Mouse (Mus musculus) embryo, embryonic 11 days (tissue): ENCODE measurements around the gene Nsmce1.

Source experiments
- DNase-seq: peaks from one replicate; pipeline ENCODE4 v3.0.0-alpha.2; 2015

Gene Nsmce1

DNA sequence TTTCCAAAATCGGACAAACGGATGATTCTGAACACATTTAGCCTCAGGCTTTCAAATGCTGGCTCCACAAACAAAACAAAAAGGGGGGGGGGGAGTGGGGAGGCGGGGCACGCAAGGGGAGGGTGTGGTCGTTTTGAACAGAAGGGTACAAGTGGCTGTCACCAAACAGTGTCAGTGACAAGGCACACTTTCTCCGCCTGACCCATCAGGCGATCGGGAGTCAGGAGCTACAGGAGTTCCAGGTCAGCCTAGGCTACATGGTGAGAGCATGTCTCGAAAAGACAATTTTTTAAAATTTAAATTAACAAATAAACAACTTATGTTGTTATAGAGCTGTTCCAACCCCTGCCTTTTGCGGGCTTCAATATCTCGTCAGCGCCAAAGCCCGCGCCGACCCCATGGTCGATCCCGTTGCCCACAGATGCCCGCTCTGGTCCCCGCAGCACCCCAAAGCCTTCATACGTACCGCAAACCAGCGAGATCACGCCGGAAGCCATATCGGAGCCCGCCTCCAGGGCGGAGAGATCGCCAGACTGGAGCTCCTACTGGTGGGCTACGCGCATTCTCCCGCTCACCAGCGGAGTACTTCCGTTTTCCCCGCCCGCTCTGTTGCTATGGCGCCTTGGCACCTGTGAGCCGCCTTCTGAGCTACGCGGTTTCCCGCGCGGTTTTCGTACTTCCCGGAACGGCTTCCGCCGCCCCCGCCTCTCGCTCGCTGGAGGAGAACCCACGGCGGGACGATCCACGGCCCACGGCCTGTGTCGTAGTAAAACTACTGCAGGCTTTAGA, at the start of gene Nsmce1:
TSS of gene Nsmce1 (minus strand) at position 650 of the 789 bp plus-strand sequence.
- DNase-seq = peak; percentile 98

DNA sequence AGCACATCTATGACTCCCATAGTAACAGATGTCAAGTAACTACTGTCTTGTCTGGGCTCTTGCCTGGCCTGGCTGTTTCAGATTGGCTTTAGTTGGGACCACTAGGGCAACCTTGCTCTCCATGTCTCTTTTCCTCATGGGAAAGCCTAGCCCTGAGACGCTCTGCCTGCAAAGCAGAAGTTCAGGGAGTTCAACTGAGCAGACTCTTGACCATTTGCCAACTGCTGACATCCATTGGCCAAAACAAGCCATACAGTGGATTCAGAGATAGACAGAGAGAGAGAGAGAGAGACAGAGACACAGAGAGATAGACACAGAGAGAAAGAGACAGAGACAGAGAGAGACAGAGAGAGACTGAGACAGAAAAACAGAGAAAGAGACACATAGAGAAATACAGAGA, 49.6 kb upstream of the Nsmce1 start:
- DNase-seq = no peak

DNA sequence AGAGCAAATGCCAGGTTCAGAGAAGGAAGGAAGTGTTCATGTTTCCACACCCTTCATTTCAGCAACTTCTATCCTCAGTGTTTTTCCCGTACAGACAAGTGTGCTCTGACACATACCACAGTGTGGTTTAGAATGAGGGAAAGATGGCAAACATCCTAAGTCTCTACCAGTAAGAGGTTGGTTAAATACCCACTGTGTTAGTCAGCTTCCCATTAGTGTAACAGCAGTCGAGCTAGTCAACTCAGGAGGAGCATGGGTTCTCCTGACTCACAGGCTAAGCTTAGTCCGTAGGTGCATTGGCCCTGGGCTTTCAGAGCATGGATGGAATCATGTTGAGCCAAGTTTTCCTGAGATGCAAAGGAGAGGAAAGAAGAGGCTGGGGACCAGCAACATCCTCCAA, 48.0 kb upstream of the Nsmce1 start:
- DNase-seq = no peak

DNA sequence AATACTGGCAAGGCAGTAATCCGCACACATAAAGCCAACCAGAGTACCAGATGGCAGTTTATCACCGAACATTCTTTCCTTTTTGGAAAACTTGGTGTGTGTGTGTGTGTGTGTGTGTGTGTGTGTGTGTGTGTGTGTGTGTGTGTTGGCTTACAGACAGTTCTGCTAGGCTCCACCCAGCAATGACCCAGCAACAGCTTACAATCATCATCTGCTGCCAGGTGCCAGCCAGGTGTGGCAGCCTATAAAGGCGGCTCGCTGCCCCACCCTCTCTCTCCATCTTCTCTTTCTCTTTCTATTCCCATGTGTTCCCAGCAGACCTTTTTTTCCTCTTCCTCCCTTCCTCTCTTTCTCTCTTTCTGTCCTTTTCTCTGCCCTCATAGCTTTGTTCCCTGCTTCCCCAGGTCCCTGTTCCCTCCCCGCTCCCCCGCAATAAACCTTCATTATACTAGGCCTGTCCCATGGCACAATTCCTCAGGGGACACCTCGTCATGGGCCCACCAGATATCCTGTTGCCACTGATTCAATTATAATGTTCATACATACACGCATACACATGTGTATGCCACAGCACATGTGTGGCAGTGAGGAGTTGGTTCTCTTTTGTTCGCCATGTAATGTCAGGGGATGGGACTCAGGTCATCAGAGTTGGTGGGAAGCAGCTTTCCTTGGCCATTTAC, 36.6 kb upstream of the Nsmce1 start:
- no peak for DNase-seq

DNA sequence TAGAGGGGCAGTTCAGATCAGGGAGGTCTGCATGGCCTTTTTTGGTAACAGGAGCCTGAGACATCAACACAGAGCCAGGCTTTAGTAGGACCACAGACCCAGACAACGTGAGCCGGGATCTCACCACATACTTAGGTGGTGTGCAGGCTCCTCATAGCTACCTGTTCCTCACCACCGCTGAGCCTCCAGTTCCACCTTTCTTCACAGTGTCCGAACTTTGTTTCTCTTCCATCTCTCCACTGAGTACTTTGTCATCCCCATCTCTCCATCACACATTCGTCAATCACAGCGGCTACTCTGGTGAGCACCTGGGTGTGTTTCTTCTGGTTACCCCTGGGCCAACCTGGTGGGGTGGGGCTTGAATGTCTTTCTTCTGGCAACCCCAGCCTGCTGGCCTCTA, 35.8 kb upstream of the Nsmce1 start:
- DNase-seq = no peak

DNA sequence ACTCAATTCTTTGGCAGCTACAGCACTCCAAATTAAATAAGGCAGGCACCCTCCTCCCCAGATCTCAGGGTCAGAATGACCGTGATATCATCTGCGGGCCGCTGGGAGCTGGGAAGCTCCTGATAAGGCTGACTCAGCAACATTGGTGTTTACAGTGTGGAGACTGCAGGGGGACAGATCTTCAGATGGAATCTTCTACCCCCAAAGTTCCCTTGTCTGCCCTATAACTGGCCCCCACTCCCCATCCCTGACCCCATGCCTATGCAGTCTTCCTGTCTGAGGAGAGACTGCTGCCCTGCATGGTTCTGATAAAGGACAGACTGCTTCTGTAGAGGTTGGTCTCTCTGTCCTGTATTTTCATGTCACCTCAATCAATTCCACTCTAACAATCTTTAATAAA, 31.7 kb upstream of the Nsmce1 start:
- no peak for DNase-seq

- no peak for DNase-seq
Observed at GRCm38 (mm10) chr7:125519715-125520114, 28.3 kb upstream of the Nsmce1 start.

GRCm38 (mm10) chr7:125517470-125517869, 26.1 kb upstream of the Nsmce1 start:
- DNase-seq = peak; percentile 13

DNA sequence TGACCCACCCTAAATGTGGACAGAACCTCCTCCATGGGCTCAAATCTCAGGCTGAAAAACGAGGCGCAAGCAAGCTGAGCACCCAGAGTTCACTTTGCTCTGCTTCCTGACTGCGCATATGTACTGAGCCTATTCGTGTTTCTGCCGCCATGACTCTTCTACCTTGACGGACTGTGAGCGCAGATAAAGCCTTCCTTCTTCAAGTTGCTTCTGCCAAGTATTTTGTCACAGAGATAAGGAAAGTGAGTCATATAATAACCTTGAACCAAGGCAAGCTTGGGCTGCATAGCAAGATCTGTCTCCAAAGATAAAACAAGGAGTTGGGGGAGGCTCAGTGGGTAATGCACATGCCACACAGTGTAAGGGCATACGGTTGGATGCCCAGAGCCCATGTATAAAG, 25.3 kb upstream of the Nsmce1 start:
- DNase-seq = no peak

DNA sequence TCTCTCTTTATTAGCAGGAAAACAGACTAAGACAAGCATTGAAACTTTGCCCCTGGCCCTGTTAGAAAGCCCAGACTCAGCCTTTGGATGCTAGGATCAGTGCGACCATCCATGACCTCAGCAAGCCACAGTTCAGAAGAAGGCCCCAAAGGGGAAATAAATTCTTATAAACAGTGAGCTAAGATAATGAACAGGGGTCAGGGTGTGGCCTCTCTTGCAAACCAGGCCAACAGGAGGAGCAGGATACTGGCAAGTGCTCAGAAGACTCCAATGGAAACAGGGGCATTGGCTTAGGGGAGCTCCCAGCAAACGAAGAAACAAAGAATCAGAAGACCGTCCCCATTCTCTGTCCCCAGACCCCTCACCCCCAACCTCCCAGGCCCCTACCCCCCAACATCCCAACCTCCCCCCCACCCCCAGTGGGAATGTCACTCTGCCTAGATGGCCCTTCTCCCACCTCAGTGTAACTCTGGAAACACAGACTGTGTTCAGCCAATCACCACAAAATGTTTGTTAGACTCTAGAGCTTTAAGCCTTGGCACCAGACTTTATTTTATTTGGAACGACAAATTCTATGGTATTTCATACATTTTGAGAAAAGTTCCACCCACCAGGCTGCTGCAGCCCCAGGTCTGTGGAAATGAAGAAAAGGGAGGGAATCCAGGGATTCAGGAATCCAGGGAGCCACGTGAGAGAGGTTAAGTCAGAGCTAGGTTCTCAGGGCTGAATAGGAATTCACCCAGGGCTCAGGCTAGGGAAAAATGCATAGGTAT, 23.9 kb upstream of the Nsmce1 start:
- no peak for DNase-seq

GRCm38 (mm10) chr7:125511852-125512251, 20.5 kb upstream of the Nsmce1 start:
- DNase-seq = no peak

DNA sequence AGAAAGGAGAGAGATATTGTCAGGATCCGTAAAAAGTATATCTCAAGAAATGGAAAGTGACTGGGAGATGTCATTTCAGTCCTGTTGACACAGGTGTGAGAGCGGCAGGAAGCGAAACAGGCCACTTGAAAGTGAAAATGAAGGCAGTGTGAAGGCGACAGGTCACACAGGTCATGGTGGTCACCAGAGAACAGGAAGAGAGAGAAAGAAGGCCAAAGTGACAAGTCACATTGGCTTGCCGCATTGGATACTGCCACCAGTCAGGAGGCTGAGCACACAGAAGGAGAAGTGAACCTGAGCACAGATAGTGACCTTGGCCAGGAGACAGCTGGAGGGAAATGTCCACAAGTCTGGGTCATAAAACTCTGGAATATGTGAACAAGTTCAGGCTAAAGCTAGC, 20.0 kb upstream of the Nsmce1 start:
- DNase-seq = no peak

DNA sequence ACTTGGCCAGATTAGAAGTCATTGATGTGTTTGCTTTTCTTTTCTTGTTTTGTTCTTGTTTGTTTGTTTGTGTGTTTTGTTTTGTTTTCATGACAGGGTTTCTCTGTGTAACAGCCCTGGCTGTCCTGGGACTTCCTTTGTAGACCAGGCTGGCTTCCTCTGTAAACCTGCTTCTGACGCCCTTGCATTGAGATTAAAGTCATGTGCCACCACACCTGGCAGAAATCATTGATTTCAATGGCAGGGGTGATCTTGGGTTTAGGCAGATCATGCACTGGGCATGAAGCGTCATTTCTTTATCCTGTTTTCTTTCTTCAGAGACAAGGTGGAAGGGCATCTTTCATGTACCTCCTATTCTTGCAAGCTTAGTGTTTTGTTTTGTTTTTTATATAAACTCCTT, 15.9 kb upstream of the Nsmce1 start:
- DNase-seq = no peak

- DNase-seq = no peak
Observed at GRCm38 (mm10) chr7:125505568-125505967, 14.2 kb upstream of the Nsmce1 start.

DNA sequence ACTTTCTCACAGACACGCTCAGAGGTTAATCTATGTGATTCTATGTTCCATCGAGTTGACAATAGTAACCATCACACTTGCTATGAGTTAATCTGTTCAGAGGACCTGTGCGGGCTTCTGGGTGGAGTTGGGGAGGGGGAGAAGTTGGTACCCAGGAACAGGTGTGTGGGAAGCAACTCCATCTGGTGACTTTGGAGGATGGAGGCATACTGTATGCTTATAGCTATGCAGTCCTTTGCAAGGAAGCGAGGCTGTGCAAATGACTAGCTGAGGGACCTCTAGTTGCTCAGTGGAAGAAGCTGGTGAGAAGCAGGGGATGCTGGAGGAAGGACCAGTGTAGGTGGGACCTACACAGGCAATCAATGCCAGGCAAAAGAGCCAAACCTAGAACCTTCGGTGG, 13.2 kb upstream of the Nsmce1 start:
- DNase-seq = no peak

- no peak for DNase-seq
Observed at GRCm38 (mm10) chr7:125503374-125504092, 12.1 kb upstream of the Nsmce1 start.

DNA sequence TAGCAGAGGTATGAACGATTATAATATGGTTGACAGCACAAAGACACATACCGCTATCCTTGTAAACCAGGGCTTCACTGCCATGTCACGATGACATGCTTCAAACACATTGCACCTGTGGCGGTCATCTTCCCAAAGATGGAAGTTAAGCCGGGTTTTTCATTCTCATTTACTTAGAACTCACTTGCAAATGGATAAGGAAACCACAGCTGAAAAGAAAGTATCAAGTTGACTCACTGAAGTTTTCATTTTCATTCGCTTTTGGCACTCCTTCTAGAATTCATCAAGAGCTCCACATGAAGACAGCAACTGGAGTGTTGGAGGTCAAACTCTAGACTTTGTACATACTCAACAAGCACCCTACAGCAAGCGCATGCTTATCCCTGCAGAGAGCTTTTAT, 9.5 kb upstream of the Nsmce1 start:
- DNase-seq = no peak

- no peak for DNase-seq
Observed at GRCm38 (mm10) chr7:125499927-125500868, 8.8 kb upstream of the Nsmce1 start.

DNA sequence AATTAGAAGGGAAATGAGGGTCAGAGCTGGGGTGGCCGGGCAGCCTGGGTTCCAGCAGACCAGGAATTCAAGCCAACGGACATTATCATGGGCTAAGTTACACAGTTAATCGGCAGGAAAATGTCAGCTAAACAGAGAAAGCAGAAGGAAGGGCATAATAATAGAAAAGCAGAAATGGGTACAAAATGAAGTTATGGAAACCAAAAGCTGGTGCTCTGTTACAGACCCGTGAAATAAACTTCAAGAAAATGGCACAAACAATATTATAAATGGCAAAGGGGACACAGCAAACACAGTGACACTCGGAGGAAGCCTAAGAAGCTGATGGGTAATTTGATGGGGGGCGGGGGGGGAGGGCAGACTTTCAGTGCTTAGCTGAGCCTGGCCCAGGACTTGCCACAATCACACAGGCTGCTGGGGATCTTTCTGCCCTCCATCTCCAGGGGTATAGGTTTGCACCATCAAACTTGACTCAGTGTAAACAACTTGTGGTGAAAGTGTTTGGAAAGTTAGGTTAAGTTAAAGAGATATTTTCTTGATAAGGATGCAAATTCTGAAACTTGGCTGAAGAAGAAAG, 4.6 kb upstream of the Nsmce1 start:
- DNase-seq = no peak

DNA sequence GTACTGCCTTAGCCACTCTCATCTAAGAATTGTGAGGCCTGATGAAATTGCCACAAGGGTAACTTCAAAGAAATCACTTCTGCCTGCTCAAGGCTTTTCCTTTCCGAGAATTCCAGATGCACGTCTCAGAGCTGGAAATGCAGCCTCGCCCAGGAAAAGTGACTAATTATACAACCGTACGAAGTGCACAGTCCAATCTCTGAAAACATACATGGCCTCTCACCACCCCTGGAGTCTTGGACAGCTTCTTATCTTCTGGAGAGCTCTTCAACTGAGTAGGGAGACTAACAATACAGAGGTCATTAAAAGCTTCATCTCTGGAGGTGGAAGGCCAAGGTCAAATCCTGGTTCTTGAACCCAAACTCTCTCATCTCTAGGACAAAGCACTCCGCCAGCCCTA, 1.2 kb upstream of the Nsmce1 start:
- no peak for DNase-seq

- no peak for DNase-seq
Observed at GRCm38 (mm10) chr7:125491760-125492159, 364 bp upstream of the Nsmce1 start.

DNA sequence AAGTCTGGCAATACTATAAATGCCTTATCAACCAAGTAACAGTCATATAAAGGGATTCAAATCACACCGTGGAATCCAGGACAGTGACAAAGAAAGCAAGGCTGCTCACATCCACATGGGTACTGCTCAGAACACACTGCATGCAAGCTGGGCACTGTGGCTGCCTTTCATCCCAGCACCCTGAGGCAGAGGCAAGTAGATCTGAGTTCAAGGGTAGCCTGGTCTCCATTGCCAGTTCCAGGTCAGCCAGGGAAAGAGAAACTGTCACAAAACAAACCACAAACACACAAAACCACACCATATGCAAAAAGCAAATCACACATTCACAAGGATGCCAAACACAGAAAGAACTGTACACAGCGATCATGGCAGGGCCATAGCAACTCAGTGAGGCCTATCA, 1.8 kb downstream of the Nsmce1 start:
- no peak for DNase-seq
